Mouse (Mus musculus) adrenal gland, adult 2 months (tissue): ENCODE data around the gene Camk2d. TPM values are rescaled to one million over a fixed set of nuclear protein-coding genes. Genes with fewer than 3 reads are reported as not detected.

ENCODE experiments used
- DNase-seq: peaks from one replicate; pipeline ENCODE4 v3.0.0; 2021
- polyA plus RNA-seq: library from polyadenylated mRNA; depleted of rRNA; stranded (reverse); fragments of >200 nt; gene quantifications from 2 replicates; pipeline ENCODE4 v1.2.3, GENCODE M21; 2012
- total RNA-seq, 2 experiments: library from RNA; stranded (reverse); gene quantifications; 2 replicates each; pipeline ENCODE4 v1.2.3; 2021

The Camk2d gene
- total and polyA plus RNA-seq, 3 experiments: 101 to 134 (median 116) TPM

- DNase-seq: peak; percentile 77
Observed at GRCm38 (mm10) chr3:126612748-126613509, 16.8 kb downstream of the Camk2d start.

GRCm38 (mm10) chr3:126613510-126614128 is 17.5 kb downstream of the Camk2d start:
- no peak for DNase-seq

GRCm38 (mm10) chr3:126615306-126615705 is 19.2 kb downstream of the Camk2d start:
- DNase-seq: no peak

GRCm38 (mm10) chr3:126620152-126620551 is 24.1 kb downstream of the Camk2d start:
- no peak for DNase-seq

- no peak for DNase-seq
Observed at GRCm38 (mm10) chr3:126622509-126622908, 26.4 kb downstream of the Camk2d start.

GRCm38 (mm10) chr3:126624994-126625763 is 29.1 kb downstream of the Camk2d start:
- DNase-seq: no peak

GRCm38 (mm10) chr3:126625764-126626040 is 29.6 kb downstream of the Camk2d start:
- no peak for DNase-seq

- DNase-seq: no peak
Observed at GRCm38 (mm10) chr3:126627968-126628367, 31.9 kb downstream of the Camk2d start.

- no peak for DNase-seq
Observed at GRCm38 (mm10) chr3:126628380-126628779, 32.3 kb downstream of the Camk2d start.

- no peak for DNase-seq
Observed at GRCm38 (mm10) chr3:126629040-126629439, 32.9 kb downstream of the Camk2d start.

GRCm38 (mm10) chr3:126630111-126630869 is 34.2 kb downstream of the Camk2d start:
- DNase-seq: peak; percentile 63

GRCm38 (mm10) chr3:126631583-126631982 is 35.5 kb downstream of the Camk2d start:
- no peak for DNase-seq

- DNase-seq: no peak
Observed at GRCm38 (mm10) chr3:126632580-126632979, 36.5 kb downstream of the Camk2d start.

- no peak for DNase-seq
Observed at GRCm38 (mm10) chr3:126634171-126634570, 38.1 kb downstream of the Camk2d start.

- no peak for DNase-seq
Observed at GRCm38 (mm10) chr3:126638259-126638658, 42.2 kb downstream of the Camk2d start.

GRCm38 (mm10) chr3:126639098-126639513 is 43.0 kb downstream of the Camk2d start:
- DNase-seq: peak; percentile 54

GRCm38 (mm10) chr3:126640443-126641251 is 44.5 kb downstream of the Camk2d start:
- DNase-seq: no peak

- DNase-seq: no peak
Observed at GRCm38 (mm10) chr3:126641451-126641850, 45.3 kb downstream of the Camk2d start.

- DNase-seq: no peak
Observed at GRCm38 (mm10) chr3:126643071-126644010, 47.2 kb downstream of the Camk2d start.

GRCm38 (mm10) chr3:126650332-126650731 is 54.2 kb downstream of the Camk2d start:
- no peak for DNase-seq
